Mouse (Mus musculus) ES-E14 (cell line): Measurements from ENCODE around the gene Igf2r. TPM values are rescaled to one million over a fixed set of nuclear protein-coding genes. Genes with fewer than 3 reads are reported as not detected.

Experiments
- DNase-seq: peaks from one replicate; pipeline ENCODE4 v3.0.0-alpha.2; 2013; ENCODE audit warnings: low read depth, low spot score
- H3K27ac ChIP-seq: 2 replicates; pipeline ENCODE4 v1.5.1; 2012; ENCODE audit warnings: low read depth, mild to moderate bottlenecking, low read length, moderate library complexity, mixed read lengths; ENCODE audit not compliant: poor library complexity, insufficient read depth, severe bottlenecking
- H3K36me3 ChIP-seq: 2 replicates; pipeline ENCODE4 v1.6.1; 2012; ENCODE audit warnings: mild to moderate bottlenecking, low read length, moderate library complexity, mixed read lengths; ENCODE audit not compliant: control insufficient read depth, poor library complexity, insufficient read depth, severe bottlenecking
- H3K4me1 ChIP-seq, 2 experiments: fragments of 150-350 bp in 1 of 2; sonication (generic) in 1 of 2; 2 replicates each; pipeline ENCODE4 v1.6.1; 2012; ENCODE audit warnings: low read length in 2 of 2, mild to moderate bottlenecking in 1 of 2, mixed read lengths in 1 of 2; ENCODE audit not compliant: control insufficient read depth in 2 of 2, insufficient read depth in 2 of 2, poor library complexity in 1 of 2
- H3K4me3 ChIP-seq, 2 experiments: fragments of 150-350 bp in 1 of 2; sonication (generic) in 1 of 2; 2 replicates each; pipeline ENCODE4 v1.5.1; 2012; ENCODE audit warnings: low read length in 2 of 2, low read depth in 1 of 2, mild to moderate bottlenecking in 1 of 2, mixed read lengths in 1 of 2; ENCODE audit not compliant: insufficient read depth in 1 of 2, poor library complexity in 1 of 2, severe bottlenecking in 1 of 2
- H3K9ac ChIP-seq: 2 replicates; pipeline ENCODE4 v1.6.1; 2012; ENCODE audit warnings: low read depth, mild to moderate bottlenecking, low read length, mixed read lengths; ENCODE audit not compliant: poor library complexity, insufficient read depth, severe bottlenecking
- H3K9me3 ChIP-seq: fragments of 150-350 bp; sonication (generic); 2 replicates; pipeline ENCODE4 v1.6.1; 2012; ENCODE audit warnings: low read depth, mild to moderate bottlenecking, low read length; ENCODE audit not compliant: control insufficient read depth, insufficient read depth
- CHD2 ChIP-seq: IDR thresholded peaks from 2 replicates; pipeline ENCODE4 v1.6.1; 2014; ENCODE audit warnings: mild to moderate bottlenecking, low read depth, low read length, inconsistent platforms
- HCFC1 ChIP-seq: IDR thresholded peaks from 2 replicates; pipeline ENCODE4 v1.6.1; 2012; ENCODE audit warnings: low read length, inconsistent platforms, borderline replicate concordance; ENCODE audit not compliant: insufficient read depth
- MAFK ChIP-seq: IDR thresholded peaks from 2 replicates; pipeline ENCODE4 v1.6.1; 2014; ENCODE audit warnings: mild to moderate bottlenecking, low read depth, low read length, inconsistent platforms; ENCODE audit not compliant: insufficient read depth
- ZC3H11A ChIP-seq: IDR thresholded peaks from 2 replicates; pipeline ENCODE4 v1.6.1; 2012; ENCODE audit warnings: low read depth, mild to moderate bottlenecking, inconsistent platforms, low read length, borderline replicate concordance
- ZNF384 ChIP-seq: IDR thresholded peaks from 2 replicates; pipeline ENCODE4 v1.6.1; 2012; ENCODE audit warnings: low read depth, low read length, inconsistent platforms
- in situ Hi-C, 2 experiments: fragments of 600-800 bp; cut with MboI; formaldehyde crosslinking; loops; one replicate each; pipeline ENCODE4 v1.15.1; 2025; ENCODE audit warnings: low sequenced_read_pairs in 2 of 2, inconsistent platforms in 1 of 2; ENCODE audit not compliant: unreplicated experiment in 2 of 2
- total RNA-seq: library from RNA; depleted of rRNA; stranded (reverse); fragments of 300-350 nt; gene quantifications from 2 replicates; pipeline ENCODE4 v1.2.3, GENCODE M21; 2012

Gene Igf2r
- total RNA-seq, 1 experiment = 91.9 TPM

GRCm38 (mm10) chr17:12725871-12726270 is 43.6 kb downstream of the Igf2r start:
- no peaks in the 10 kb centered on the region for H3K9me3 ChIP-seq
- no peak for DNase-seq
- no peak overlapping the region for H3K4me3 ChIP-seq
- H3K9ac ChIP-seq = no peak overlapping the region
- H3K36me3 ChIP-seq = peaks cover 10% of the 10 kb centered on the region; the same call in 1 of the 2 replicates
- no peaks in the 10 kb centered on the region for H3K4me1 ChIP-seq
- no peak overlapping the region for H3K27ac ChIP-seq
- in situ Hi-C loops = no loop called here
- TF ChIP-seq MAFK = no peak
- no peak for TF ChIP-seq ZC3H11A
- no peak for TF ChIP-seq CHD2
- no peak for TF ChIP-seq HCFC1
- TF ChIP-seq ZNF384 = no peak

- in situ Hi-C loops = no loop called here
- Histone ChIP-seq H3K36me3 (peaks cover 7% of the 10 kb centered on the region; the same call in 1 of the 2 replicates), H3K9ac (no peak overlapping the region), H3K9me3 (no peaks in the 10 kb centered on the region), H3K27ac (no peak overlapping the region), H3K4me1 (no peaks in the 10 kb centered on the region), H3K4me3 (no peak overlapping the region)
- no peak for TF ChIP-seq ZNF384
- TF ChIP-seq ZC3H11A = no peak
- no peak for TF ChIP-seq HCFC1
- no peak for TF ChIP-seq MAFK
- TF ChIP-seq CHD2 = no peak
- DNase-seq = no peak
These were observed 44.4 kb downstream of the Igf2r start for GRCm38 (mm10) chr17:12724767-12725744.

- H3K9ac ChIP-seq = no peak overlapping the region
- H3K27ac ChIP-seq = no peak overlapping the region
- TF ChIP-seq ZNF384 (no peak), ZC3H11A (no peak), HCFC1 (no peak), MAFK (no peak), CHD2 (no peak)
- no peak for DNase-seq
- H3K4me3 ChIP-seq = no peak overlapping the region
- in situ Hi-C loops = no loop called here
- peaks cover 11% of the 10 kb centered on the region; the same call in 1 of the 2 replicates for H3K36me3 ChIP-seq
- no peaks in the 10 kb centered on the region for H3K4me1 ChIP-seq
- H3K9me3 ChIP-seq = no peaks in the 10 kb centered on the region
These were observed 45.3 kb downstream of the Igf2r start for GRCm38 (mm10) chr17:12723986-12724766.

- Histone ChIP-seq H3K9ac (no peak overlapping the region), H3K4me3 (no peak overlapping the region), H3K4me1 (no peaks in the 10 kb centered on the region), H3K9me3 (no peaks in the 10 kb centered on the region), H3K27ac (no peak overlapping the region), H3K36me3 (peaks cover 19% of the 10 kb centered on the region; the same call in 1 of the 2 replicates)
- in situ Hi-C loops = no loop called here
- TF ChIP-seq MAFK = no peak
- TF ChIP-seq ZC3H11A = no peak
- no peak for TF ChIP-seq ZNF384
- no peak for TF ChIP-seq HCFC1
- no peak for TF ChIP-seq CHD2
- DNase-seq = no peak
These were observed 46.8 kb downstream of the Igf2r start for GRCm38 (mm10) chr17:12722622-12723021.
